ENCODE assay signal across 28 mouse cellular contexts in genomic region chr10:64735692-64736091, GRCm38 (mm10).
"Had no signal": no experiment of that assay in that cellular context is flagged by ENCODE, and none has a peak within 500 bp of the region (broad histone marks: within the 10 kb centered on the region; RNA-seq: fewer than 3 reads in every experiment).

No protein-coding gene starts in this region.

- H3K9me3 ChIP-seq: embryonic facial prominence, embryonic 10.5 days; embryonic facial prominence, embryonic 12.5 days; embryonic facial prominence, embryonic 13.5 days; embryonic facial prominence, embryonic 15.5 days; forebrain, embryonic 10.5 days; forebrain, embryonic 12.5 days; forebrain, embryonic 13.5 days; forebrain, embryonic 15.5 days had no signal

- H3K27ac ChIP-seq: embryonic facial prominence, embryonic 10.5 days; embryonic facial prominence, embryonic 12.5 days; embryonic facial prominence, embryonic 13.5 days; embryonic facial prominence, embryonic 15.5 days; forebrain, embryonic 10.5 days; forebrain, embryonic 12.5 days; forebrain, embryonic 13.5 days; forebrain, embryonic 15.5 days; gastrocnemius, adult 2 months had no signal

- H3K4me1 ChIP-seq: embryonic facial prominence, embryonic 10.5 days; embryonic facial prominence, embryonic 12.5 days; embryonic facial prominence, embryonic 13.5 days; embryonic facial prominence, embryonic 15.5 days; forebrain, embryonic 10.5 days; forebrain, embryonic 12.5 days; forebrain, embryonic 13.5 days; forebrain, embryonic 15.5 days had no signal

- H3K36me3 ChIP-seq: embryonic facial prominence, embryonic 10.5 days; embryonic facial prominence, embryonic 12.5 days; embryonic facial prominence, embryonic 13.5 days; embryonic facial prominence, embryonic 15.5 days; forebrain, embryonic 10.5 days; forebrain, embryonic 12.5 days; forebrain, embryonic 15.5 days had no signal

- H3K9ac ChIP-seq: embryonic facial prominence, embryonic 12.5 days; embryonic facial prominence, embryonic 13.5 days; embryonic facial prominence, embryonic 15.5 days; forebrain, embryonic 12.5 days; forebrain, embryonic 13.5 days; forebrain, embryonic 15.5 days; forebrain, postnatal 0 days had no signal

- DNase-seq: cerebellum, adult 2 months; cerebellum, adult 8-10 months; cerebellum, adult 9-10 months; cerebellum, adult 9-11 months; cerebellum, postnatal 10 days; cerebellum, postnatal 14 days; cerebellum, postnatal 25 days; cerebellum, postnatal 36 days; embryo, embryonic 11 days; forebrain, postnatal 0 days; gastrocnemius, adult 2 months; gastrocnemius, postnatal 10 days; gastrocnemius, postnatal 14 days; gastrocnemius, postnatal 25 days; gastrocnemius, postnatal 36 days; heart, adult 11 months; heart, adult 18-20 months had no signal

- H3K4me2 ChIP-seq: embryonic facial prominence, embryonic 12.5 days; embryonic facial prominence, embryonic 13.5 days; embryonic facial prominence, embryonic 15.5 days; forebrain, embryonic 12.5 days; forebrain, embryonic 13.5 days; forebrain, embryonic 15.5 days had no signal

- H3K4me3 ChIP-seq: embryonic facial prominence, embryonic 10.5 days; embryonic facial prominence, embryonic 12.5 days; embryonic facial prominence, embryonic 13.5 days; embryonic facial prominence, embryonic 15.5 days; erythroblast, embryonic 14.5 days; forebrain, embryonic 10.5 days; forebrain, embryonic 12.5 days; forebrain, embryonic 13.5 days; forebrain, embryonic 15.5 days; gastrocnemius, adult 2 months had no signal

- ATAC-seq: forebrain, embryonic 13.5 days; forebrain, embryonic 14.5 days; forebrain, embryonic 15.5 days; forebrain, embryonic 16.5 days; forebrain, postnatal 0 days had no signal

- H3K27me3 ChIP-seq: embryonic facial prominence, embryonic 12.5 days; embryonic facial prominence, embryonic 13.5 days; embryonic facial prominence, embryonic 15.5 days; forebrain, embryonic 12.5 days; forebrain, embryonic 13.5 days; forebrain, embryonic 15.5 days had no signal
